Mouse (Mus musculus) heart, postnatal 0 days (tissue): ENCODE measurements around the gene Atp5b.

Experiments used
- CTCF ChIP-seq: IDR thresholded peaks from 2 replicates; pipeline ENCODE4 v1.5.1; 2016; ENCODE audit warnings: antibody characterized with exemption, control low read depth, low read depth
- EP300 ChIP-seq: IDR thresholded peaks from 2 replicates; pipeline ENCODE4 v1.6.1; 2016; ENCODE audit warnings: antibody characterized with exemption, low read depth

DNA sequence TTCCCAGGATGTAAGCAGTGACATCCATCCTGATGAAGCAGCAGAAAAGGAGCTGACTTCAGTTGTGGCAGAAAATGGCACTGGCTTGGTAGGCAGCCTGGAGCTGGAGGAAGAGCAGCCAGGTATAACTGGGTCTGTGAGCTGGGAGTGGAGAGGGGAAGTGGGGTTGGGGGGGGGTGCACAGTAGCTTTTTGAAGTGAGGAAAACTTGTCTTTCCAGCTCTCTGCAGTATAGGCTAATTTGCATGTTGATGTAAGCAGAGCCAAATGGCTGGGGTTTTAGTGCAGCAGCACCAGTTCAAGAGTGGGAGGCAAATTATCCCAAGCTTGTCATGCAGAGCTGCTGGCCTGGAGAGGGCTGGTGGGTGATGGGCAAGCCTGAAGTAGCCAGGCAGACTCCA is 28.2 kb downstream of the Atp5b start:
- TF ChIP-seq CTCF (no peak), EP300 (no peak)
